Mouse (Mus musculus) lung, embryonic 15.5 days (tissue): ENCODE data around the gene Fam184a. TPM values are rescaled to one million over a fixed set of nuclear protein-coding genes. Genes with fewer than 3 reads are reported as not detected.
"Not testable (repeated sequence)": the region's sequence is repeated elsewhere in the genome, so short reads cannot be mapped to it uniquely, and the experiment has no call there.

Experiments
- ATAC-seq: fragments of 200-750 bp; cut with Nextera tagmentation; 2 replicates; pipeline ENCODE4 v1.8.0; 2017; ENCODE audit warnings: moderate number of reproducible peaks, borderline replicate concordance; ENCODE audit not compliant: low FRiP score, low TSS enrichment; ENCODE audit errors: extremely low read depth
- H3K27ac ChIP-seq: fragments of 300-500 bp; sonication (generic); 2 replicates; pipeline ENCODE4 v1.5.1; 2015; ENCODE audit warnings: moderate library complexity, mild to moderate bottlenecking, inconsistent platforms
- H3K27me3 ChIP-seq: fragments of 300-500 bp; sonication (generic); 2 replicates; pipeline ENCODE4 v1.6.1; 2015; ENCODE audit warnings: inconsistent platforms
- H3K36me3 ChIP-seq: fragments of 300-500 bp; sonication (generic); 2 replicates; pipeline ENCODE4 v1.6.1; 2015; ENCODE audit warnings: inconsistent platforms
- H3K4me1 ChIP-seq: fragments of 300-500 bp; sonication (generic); 2 replicates; pipeline ENCODE4 v1.6.1; 2015; ENCODE audit warnings: inconsistent platforms
- H3K4me2 ChIP-seq: fragments of 300-500 bp; sonication (generic); 2 replicates; pipeline ENCODE4 v1.6.1; 2015; ENCODE audit warnings: inconsistent platforms, mild to moderate bottlenecking, moderate library complexity
- H3K4me3 ChIP-seq: fragments of 300-500 bp; sonication (generic); 2 replicates; pipeline ENCODE4 v1.5.1; 2015; ENCODE audit warnings: mild to moderate bottlenecking, inconsistent platforms
- H3K9ac ChIP-seq: fragments of 300-500 bp; sonication (generic); 2 replicates; pipeline ENCODE4 v1.6.1; 2015; ENCODE audit warnings: inconsistent platforms
- H3K9me3 ChIP-seq: fragments of 300-500 bp; sonication (generic); 2 replicates; pipeline ENCODE4 v1.6.1; 2016; ENCODE audit warnings: inconsistent platforms
- WGBS: fragments of 180-500 bp; shearing (Covaris S2); methylation state at CpG from one replicate; pipeline ENCODE4 v1.1.7; 2015; 5-methylcytosine and 5-hydroxymethylcytosine counted together
- polyA plus RNA-seq: library from polyadenylated mRNA; unstranded; fragments of >200 nt; fragmentation: Nextera tagmentation; extraction: Ambion mirVana; gene quantifications from 2 replicates; pipeline ENCODE4 v1.2.1, GENCODE M21; 2015

The Fam184a gene
- polyA plus RNA-seq, 1 experiment from 2014 or later, result 5.2 TPM

DNA sequence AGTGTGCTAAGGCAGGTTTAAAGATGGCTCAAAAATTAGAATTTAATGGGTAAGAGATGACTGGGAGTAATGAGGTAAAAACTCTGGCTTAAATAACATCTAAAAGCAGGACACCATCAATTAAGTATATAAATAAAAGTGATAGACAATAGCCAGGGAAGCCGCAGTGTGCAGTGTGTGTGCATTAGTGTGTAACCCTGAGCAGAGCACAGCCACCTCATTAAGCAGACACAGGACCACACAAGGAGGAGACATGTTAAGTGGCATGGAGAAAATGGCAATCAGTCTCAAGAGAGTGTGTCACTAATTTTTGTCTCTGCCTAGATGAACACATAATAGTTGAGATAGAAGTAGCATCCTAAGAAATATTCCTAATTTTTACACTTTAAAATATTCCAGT lies 62.4 kb downstream of the Fam184a start:
- Histone ChIP-seq H3K36me3 (no peaks in the 10 kb centered on the region), H3K4me1 (no peaks in the 10 kb centered on the region), H3K4me3 (no peak overlapping the region), H3K4me2 (no peak overlapping the region), H3K9ac (no peak overlapping the region), H3K27ac (no peak overlapping the region), H3K27me3 (no peaks in the 10 kb centered on the region), H3K9me3 (no peaks in the 10 kb centered on the region)
- 35% methylated on average over 1 of the region's 1 CpGs for WGBS
- ATAC-seq, result no peak

DNA sequence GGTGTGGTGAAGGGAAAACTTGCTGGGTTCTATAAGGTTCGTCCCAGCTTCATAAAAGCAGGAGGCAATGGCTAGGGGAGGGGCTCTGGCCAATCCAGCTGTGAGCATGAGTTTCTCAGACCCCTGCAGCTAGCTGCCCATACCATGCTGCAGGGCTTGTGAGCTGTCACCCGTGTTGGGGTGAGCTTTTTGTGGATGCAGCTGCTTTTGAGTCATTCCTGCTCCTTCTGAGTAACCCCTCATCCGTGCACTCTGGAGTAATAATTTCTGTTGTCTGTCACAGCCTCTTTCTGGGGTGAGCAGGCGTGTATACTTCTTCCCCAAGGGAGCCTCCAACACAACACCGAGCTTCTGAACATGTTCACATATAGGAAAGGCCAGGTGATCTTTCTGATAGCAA lies 63.0 kb downstream of the Fam184a start:
- ATAC-seq, result no peak
- Histone ChIP-seq H3K27me3 (no peaks in the 10 kb centered on the region), H3K9ac (no peak overlapping the region), H3K4me1 (no peaks in the 10 kb centered on the region), H3K9me3 (no peaks in the 10 kb centered on the region), H3K36me3 (no peaks in the 10 kb centered on the region), H3K4me3 (no peak overlapping the region), H3K27ac (no peak overlapping the region), H3K4me2 (no peak overlapping the region)
- 49% methylated on average over 5 of the region's 5 CpGs for WGBS

DNA sequence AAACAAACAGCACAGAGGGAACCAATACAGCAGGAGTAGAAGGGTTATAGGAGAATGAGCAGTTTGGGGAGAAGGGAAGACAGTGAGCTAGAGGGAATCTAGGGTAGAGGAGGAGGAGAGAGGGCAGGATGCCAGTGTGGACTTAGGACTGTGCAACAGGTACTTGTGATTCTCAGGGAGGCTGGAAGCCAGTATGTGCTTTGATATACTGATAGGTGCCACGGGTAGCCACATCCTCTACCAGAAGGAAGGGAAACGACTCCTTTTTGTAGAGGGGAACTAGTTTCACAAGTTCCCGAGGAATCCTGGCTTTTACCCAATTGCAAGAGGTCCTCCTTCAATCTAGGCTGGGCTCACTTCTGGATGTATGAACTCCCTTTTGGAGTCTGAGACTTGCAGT lies 65.1 kb downstream of the Fam184a start:
- 32% methylated on average over 3 of the region's 3 CpGs for WGBS
- no peak for ATAC-seq
- no peak overlapping the region for H3K4me2 ChIP-seq

DNA sequence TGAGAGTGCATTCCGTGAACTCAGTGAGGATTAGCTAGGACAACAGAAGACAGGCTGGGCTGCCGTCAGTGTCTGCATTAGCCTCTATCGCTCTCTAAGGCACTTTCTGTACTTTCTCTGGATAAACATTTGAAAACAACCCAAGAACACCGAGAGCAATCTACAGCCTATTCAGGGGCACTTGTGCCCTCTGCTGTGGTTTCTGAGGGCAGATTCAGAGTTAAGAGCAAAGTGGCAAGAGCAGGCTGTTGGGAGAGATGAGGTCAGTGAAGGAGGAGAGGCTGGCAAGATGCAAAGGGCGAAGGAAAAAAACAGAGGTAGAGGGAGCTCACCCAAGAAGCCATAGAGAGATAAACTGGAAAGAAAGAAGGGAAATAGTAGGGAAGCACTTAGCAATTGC lies 67.7 kb downstream of the Fam184a start:
- Histone ChIP-seq H3K27ac (no peak overlapping the region), H3K36me3 (no peaks in the 10 kb centered on the region), H3K4me1 (no peaks in the 10 kb centered on the region), H3K27me3 (no peaks in the 10 kb centered on the region), H3K4me3 (no peak overlapping the region), H3K9me3 (no peaks in the 10 kb centered on the region), H3K9ac (no peak overlapping the region), H3K4me2 (no peak overlapping the region)
- WGBS, result 65% methylated on average over 5 of the region's 5 CpGs
- no peak for ATAC-seq

More for the DNA sequence above, 65.1 kb downstream of the Fam184a start:
- no peak overlapping the region for H3K9ac ChIP-seq
- no peaks in the 10 kb centered on the region for H3K36me3 ChIP-seq
- no peak overlapping the region for H3K4me3 ChIP-seq
- H3K27ac ChIP-seq, result no peak overlapping the region
- no peaks in the 10 kb centered on the region for H3K27me3 ChIP-seq
- no peaks in the 10 kb centered on the region for H3K9me3 ChIP-seq
- H3K4me1 ChIP-seq, result no peaks in the 10 kb centered on the region

DNA sequence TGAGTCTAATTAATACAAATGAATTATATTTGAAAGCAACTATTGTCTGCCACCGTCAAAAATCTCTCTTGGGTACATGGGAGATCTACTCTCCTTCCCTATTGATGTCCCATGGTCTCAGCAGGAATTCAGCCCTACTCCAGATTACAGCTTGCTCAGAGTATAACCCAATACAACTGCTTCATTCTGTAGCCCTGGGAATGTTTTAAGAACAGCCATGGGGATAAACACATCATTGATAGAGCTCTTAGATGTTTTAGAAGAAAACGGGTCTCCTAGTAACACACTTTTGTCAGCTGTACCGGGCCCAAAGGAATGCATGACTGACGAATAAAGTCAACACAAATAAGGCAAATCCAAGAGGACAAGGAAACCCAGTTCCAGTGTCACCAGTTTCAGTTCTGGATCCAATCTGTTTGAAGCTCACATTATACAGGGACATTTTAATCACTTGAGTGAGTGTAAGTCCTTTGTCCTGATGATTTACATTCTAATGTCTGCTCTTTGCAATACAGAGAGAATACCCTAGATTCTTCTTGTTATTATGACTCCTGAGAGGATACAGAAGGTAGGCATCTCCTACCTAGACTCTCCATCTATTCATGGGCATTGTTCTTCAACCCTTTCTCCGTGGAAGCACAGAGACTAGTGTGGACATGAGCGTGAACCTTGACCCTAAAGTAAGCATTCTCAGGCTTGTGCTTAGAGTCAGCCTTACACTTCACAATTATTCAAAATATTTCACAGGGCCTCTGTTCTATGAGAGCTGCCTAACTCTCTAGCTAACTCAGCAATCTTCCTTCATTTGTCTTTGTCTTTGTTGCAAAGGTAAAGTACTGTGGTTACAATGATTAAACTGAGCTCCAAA lies 71.0 kb downstream of the Fam184a start:
- H3K36me3 ChIP-seq, result no peaks in the 10 kb centered on the region
- no peak overlapping the region for H3K9ac ChIP-seq
- H3K27ac ChIP-seq, result no peak overlapping the region
- no peaks in the 10 kb centered on the region for H3K27me3 ChIP-seq
- no peak for ATAC-seq
- H3K4me2 ChIP-seq, result no peak overlapping the region
- 60% methylated on average over 6 of the region's 6 CpGs for WGBS
- H3K4me1 ChIP-seq, result no peaks in the 10 kb centered on the region
- H3K9me3 ChIP-seq, result no peaks in the 10 kb centered on the region
- no peak overlapping the region for H3K4me3 ChIP-seq

DNA sequence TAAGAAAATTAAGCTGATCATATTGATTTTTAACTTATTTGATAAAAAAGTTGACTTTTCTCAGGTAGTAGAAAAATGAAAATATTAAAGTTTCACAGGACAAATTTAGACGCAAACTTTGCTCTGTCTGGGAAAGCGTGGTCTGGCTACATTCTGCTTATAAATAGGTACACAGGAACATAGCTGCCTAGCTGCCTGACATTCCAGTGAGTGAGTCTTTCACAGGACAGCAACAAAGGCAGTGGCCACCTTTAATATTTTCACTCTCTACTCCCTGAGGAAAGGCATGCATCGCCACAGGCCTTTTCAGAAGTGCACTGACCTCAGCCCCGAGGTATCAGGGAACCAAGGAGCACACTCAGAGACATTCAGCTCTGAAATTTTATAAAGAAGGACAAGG lies 89.1 kb downstream of the Fam184a start:
- Histone ChIP-seq H3K4me1 (no peaks in the 10 kb centered on the region), H3K27me3 (no peaks in the 10 kb centered on the region), H3K9ac (no peak overlapping the region), H3K4me3 (no peak overlapping the region), H3K27ac (no peak overlapping the region), H3K9me3 (no peaks in the 10 kb centered on the region), H3K36me3 (no peaks in the 10 kb centered on the region), H3K4me2 (no peak overlapping the region)
- 74% methylated on average over 4 of the region's 4 CpGs for WGBS
- no peak for ATAC-seq

DNA sequence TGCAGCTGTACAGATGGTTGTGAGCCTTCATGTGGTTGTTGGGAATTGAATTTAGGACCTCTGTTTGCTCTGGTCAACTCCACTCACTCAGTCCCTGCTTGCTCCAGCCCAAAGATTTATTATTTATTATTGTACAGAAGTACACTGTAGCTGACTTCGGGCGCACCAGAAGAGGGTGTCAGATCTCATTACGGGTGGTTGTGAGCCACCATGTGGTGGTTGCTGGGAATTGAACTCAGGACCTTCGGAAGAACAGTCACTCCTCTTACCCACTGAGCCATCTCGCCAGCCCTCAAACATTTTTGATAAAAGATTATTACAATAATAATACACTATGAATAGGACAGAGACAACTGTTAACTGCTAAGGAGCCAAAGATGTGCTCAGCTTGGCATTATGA lies 96.7 kb downstream of the Fam184a start:
- not testable (repeated sequence) for H3K27ac ChIP-seq, H3K9ac ChIP-seq, H3K4me3 ChIP-seq, ATAC-seq, H3K27me3 ChIP-seq, H3K36me3 ChIP-seq, H3K4me2 ChIP-seq, H3K4me1 ChIP-seq, H3K9me3 ChIP-seq
- WGBS, result 63% methylated on average over 5 of the region's 5 CpGs

DNA sequence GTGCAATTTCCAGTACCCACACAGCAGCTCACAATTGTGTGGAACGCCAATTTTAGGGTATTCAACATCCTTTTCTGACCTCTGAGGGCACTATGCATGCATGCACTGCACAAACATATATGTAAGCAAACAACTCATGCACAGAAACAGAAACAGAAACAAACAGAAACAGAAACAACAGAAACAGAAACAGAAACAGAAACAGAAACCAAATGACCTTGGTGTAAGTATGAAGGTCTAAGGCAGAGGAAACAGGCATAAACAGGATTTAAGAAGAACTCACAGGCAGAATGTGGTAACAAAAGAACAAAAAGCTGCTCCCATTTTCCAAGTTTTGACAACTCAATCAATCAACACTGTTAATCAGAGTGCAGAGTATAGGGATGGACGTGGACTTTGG lies 100.2 kb downstream of the Fam184a start:
- Histone ChIP-seq H3K9ac (no peak overlapping the region), H3K4me1 (no peaks in the 10 kb centered on the region), H3K27me3 (no peaks in the 10 kb centered on the region), H3K4me2 (no peak overlapping the region), H3K4me3 (no peak overlapping the region), H3K27ac (no peak overlapping the region), H3K9me3 (no peaks in the 10 kb centered on the region), H3K36me3 (no peaks in the 10 kb centered on the region)
- 61% methylated on average over 2 of the region's 2 CpGs for WGBS
- no peak for ATAC-seq

DNA sequence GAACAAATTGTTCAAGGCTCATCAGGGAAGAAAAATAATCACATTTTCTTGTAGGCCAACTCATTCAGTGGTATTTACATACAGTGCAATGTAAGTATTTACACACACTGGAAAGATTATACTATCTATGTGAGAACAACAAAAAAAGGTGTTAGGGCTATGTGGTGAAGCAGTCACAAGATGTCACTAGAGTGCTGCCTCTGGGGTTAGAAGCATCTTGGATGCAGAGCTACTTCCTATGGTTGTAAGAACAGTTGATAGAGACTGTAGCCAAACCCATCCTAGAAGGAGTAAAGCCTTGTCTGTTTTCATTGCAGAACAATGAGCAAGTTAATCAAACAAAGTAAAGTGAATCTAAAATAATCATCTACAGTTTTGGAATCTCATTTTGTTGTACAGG lies 109.4 kb downstream of the Fam184a start:
- Histone ChIP-seq H3K36me3 (no peaks in the 10 kb centered on the region), H3K4me2 (no peak overlapping the region), H3K9ac (no peak overlapping the region), H3K4me1 (no peaks in the 10 kb centered on the region), H3K4me3 (no peak overlapping the region), H3K27me3 (no peaks in the 10 kb centered on the region), H3K27ac (no peak overlapping the region), H3K9me3 (no peaks in the 10 kb centered on the region)
- no peak for ATAC-seq

DNA sequence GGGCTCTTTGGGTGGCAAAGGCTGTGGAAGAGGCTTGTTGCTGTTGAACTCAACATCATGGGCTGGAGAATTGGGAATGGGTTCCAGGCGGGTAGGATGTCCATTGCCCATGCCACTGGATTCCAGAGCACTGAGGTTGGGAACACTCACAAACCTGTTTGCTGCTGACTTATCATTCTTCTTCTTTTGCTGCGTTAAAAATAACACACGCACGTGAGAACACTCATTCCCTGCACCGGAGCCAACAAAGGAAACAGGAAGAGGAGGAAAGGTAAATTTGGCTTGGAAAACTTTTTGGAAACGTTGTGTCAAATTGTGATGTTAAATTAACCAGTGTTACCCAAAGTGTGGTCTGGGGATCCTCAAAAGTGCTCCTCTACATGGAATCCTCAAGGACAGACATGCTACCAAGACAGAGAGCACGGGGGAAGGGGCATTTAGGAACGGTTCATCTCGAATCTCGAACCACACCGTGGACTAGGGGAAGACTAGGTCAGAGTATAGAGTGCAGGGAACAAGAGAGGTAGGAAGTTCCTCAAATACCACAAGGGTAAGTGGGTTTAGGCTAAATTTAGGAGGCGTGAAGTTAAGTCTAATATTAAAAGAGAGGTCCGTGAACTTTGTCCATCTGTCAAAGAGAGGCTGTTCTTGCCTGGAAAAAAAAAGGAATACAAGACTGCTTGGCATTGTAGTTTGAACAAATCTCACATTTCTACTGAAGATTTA lies 115.5 kb downstream of the Fam184a start:
- no peak overlapping the region for H3K9ac ChIP-seq
- no peak overlapping the region for H3K27ac ChIP-seq
- no peaks in the 10 kb centered on the region for H3K9me3 ChIP-seq
- H3K36me3 ChIP-seq, result no peaks in the 10 kb centered on the region
- no peaks in the 10 kb centered on the region for H3K4me1 ChIP-seq
- H3K4me2 ChIP-seq, result no peak overlapping the region
- no peak overlapping the region for H3K4me3 ChIP-seq
- WGBS, result 70% methylated on average over 13 of the region's 13 CpGs
- no peak for ATAC-seq
- H3K27me3 ChIP-seq, result no peaks in the 10 kb centered on the region

DNA sequence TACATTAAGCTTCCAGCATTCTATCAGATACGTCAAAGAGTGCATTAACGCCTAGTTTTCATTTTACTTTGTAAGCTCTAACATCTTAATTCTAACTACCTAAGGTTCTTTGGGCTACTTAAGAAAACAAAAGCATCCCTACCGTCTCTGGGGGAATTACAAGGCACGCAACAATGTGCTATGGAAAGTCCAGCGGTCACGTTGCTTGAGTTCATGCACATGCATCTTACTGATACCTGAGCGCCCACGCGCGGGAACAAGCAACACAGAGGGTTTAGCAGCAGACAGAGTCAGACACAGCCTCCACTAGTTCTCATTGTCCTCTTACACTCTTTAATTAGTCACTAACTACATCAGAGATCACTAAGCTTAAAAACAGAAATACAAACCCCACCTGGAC lies 116.8 kb downstream of the Fam184a start:
- no peak overlapping the region for H3K4me2 ChIP-seq
- no peaks in the 10 kb centered on the region for H3K4me1 ChIP-seq
- no peak for ATAC-seq
- 79% methylated on average over 10 of the region's 10 CpGs for WGBS
- no peak overlapping the region for H3K4me3 ChIP-seq
- no peaks in the 10 kb centered on the region for H3K36me3 ChIP-seq
- no peaks in the 10 kb centered on the region for H3K9me3 ChIP-seq
- H3K9ac ChIP-seq, result no peak overlapping the region
- H3K27ac ChIP-seq, result no peak overlapping the region
- no peaks in the 10 kb centered on the region for H3K27me3 ChIP-seq

DNA sequence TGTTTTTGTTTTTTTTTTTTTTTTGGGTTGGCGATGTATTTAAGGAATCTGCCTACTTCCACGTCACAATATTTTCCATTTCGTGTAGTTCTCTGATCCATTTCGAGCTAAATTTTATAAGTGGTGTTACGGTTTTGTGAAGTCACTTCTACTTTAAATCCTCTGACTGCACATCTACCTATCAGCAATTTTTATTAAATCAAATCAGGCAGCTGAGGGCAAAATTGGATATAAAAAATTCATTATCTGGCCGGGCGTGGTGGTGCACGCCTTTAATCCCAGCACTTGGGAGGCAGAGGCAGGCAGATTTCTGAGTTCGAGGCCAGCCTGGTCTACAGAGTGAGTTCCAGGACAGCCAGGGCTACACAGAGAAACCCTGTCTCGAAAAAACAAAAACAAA lies 120.6 kb downstream of the Fam184a start, which contains the start of gene Mcm9:
Gene Mcm9 (minus strand): TSS at position 101 of the 400 bp plus-strand sequence.
- H3K27me3 ChIP-seq, H3K4me1 ChIP-seq, ATAC-seq, H3K36me3 ChIP-seq, H3K9me3 ChIP-seq: not testable (repeated sequence)
- Histone ChIP-seq H3K4me3 (peak within 1 kb of the TSS; percentile 68), H3K4me2 (peak within 1 kb of the TSS; percentile 59), H3K9ac (peak within 1 kb of the TSS; percentile 65), H3K27ac (peak within 1 kb of the TSS; percentile 95)
- 50% methylated on average over 10 of the region's 10 CpGs for WGBS
